Mouse (Mus musculus) E14TG2a.4 (cell line): ENCODE measurements at regions not wholly inside any gene's neighbourhood (a gene's known extent, or its start where the extent isn't known, plus 50 kb on each side); places are given as distances from the start of the nearest gene placed in this dataset.

Experiments
- CTCF ChIP-seq: conservative IDR thresholded peaks from 2 replicates; pipeline ENCODE4 v1.5.1; 2014; ENCODE audit warnings: low read length
- NANOG ChIP-seq: IDR thresholded peaks from 2 replicates; pipeline ENCODE4 v1.6.1; 2014; ENCODE audit warnings: borderline replicate concordance, low read length, mixed read lengths
- POU5F1 ChIP-seq: IDR thresholded peaks from 2 replicates; pipeline ENCODE4 v1.6.1; 2014; ENCODE audit warnings: low read length, borderline replicate concordance

- TF ChIP-seq CTCF = no peak
- no peak for TF ChIP-seq NANOG
- TF ChIP-seq POU5F1 = no peak
Measured at GRCm38 (mm10) chr6:68481137-68481536, 945.5 kb upstream of the Tacstd2 start.
